Mouse (Mus musculus): ENCODE data around the gene Kat2a. TPM values are rescaled to one million over a fixed set of nuclear protein-coding genes. Genes with fewer than 3 reads are reported as not detected.

Kat2a gene
- total RNA-seq (2021): 10 to 100 TPM; 42.5 to 42.6 TPM
- polyA plus RNA-seq (2012; rRNA removed): 73.5 and 85.1 TPM in 2 replicates
- long read RNA-seq, transcript Kat2a-201 (18 exons, 3,043 nt): major isoform, 24 of 31 reads
- long read RNA-seq, partial matches to known transcripts: 3 of 31 reads
- long read RNA-seq, other reads (novel, unspliced or antisense): 2 of 31 reads

DNA sequence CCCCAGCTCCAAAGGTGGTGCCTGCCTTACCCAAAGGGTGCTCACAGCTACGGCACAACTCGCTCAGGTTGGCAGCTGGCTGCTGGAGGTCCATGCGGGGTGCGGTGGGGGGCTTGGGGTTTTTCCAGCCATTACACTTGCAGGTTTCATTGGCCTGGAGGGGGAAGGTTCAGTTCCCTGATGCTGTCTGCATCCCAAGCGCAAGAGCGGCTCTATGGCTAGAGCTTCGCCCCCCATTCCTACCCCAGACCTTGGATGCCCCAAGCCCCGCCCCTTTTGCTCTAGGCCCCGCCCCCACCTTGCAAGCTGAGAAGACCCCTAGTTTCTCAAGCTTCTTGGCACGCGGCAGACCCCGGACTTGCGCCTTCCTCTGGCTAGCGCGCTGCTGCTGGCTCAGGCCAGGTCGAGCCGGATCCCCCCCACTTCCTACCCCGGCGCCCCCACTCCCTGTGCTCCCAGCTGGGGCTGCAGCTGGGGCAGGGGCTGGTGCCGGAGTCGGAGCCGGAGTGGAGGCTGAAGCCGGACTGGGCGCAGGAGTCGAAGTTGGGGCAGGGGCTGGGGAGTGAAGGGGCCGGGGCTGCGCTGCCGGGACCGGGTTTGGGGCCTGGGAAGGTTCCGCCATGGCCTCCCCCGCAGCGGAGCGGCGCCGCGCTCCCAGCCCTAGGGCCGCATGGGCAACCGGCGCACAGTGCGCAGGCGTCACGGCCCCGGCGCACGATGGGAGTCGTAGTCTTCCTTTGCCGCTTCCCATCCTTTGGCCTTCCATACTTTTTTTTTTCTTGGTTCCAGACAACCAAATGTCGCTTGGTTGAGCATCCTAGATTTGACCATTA is at the start of gene Kat2a:
Gene Kat2a, minus strand, starts transcription at position 683 of the 833 bp plus-strand sequence.
- peak; percentile 92 for DNase-seq

DNA sequence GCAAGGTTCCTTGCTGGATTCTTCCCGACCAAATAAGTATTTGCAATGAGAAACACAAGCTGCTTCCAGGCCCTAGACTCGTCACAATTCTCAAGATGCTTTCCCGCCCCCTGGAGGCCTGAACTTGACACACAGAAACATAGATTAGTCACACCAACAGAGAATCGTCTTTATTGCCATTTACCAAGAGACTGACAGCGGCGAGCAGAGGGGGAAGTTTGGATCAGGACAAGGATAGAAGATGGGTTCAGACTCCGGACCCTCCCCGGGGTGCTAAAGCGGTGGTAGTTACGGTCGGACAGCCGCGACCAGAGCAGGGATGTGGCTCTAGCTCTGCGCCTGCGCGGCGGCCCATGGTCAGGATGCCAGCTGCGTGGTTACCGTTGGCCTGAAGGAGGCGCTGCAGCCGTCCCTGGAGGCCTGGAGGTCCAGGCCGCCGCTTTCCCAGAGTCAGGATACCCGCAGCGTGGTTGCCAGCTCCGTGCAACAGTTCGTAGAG is 49.3 kb upstream of the Kat2a start:
- DNase-seq: peak; percentile 92

DNA sequence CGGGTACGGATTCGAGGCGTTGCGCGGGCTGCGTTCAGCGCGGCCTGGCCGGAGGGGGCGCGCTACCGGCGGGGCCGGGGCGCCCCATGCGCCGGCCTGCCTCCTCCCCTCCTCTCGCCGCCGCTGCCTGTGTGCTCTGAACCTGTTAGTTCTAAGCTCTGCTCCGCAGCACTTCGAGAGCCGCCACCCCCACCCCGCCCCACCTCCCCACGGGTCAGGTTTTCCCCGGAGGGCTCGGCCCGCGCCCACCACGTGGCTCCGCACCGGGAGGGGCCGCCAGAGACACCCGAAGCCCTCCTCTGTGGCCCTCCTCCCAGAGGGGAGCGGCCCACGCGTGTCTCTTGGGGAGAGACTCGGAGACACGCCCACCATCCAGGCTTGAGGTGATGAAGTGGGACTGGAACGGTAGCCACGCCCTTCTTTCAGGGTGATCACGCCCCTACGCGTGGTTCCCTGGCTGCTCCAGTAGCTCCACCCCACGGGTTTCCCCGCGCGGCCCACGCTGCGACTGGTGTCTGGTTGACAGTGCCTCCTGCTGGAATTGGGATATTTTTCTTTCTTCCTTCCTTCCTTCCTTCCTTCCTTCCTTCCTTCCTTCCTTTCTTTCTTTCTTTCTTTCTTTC is 47.5 kb upstream of the Kat2a start, which contains the start of gene Kcnh4:
Gene Kcnh4, minus strand, starts transcription at position 332 of the 623 bp plus-strand sequence.
- peak; percentile 66 for DNase-seq

DNA sequence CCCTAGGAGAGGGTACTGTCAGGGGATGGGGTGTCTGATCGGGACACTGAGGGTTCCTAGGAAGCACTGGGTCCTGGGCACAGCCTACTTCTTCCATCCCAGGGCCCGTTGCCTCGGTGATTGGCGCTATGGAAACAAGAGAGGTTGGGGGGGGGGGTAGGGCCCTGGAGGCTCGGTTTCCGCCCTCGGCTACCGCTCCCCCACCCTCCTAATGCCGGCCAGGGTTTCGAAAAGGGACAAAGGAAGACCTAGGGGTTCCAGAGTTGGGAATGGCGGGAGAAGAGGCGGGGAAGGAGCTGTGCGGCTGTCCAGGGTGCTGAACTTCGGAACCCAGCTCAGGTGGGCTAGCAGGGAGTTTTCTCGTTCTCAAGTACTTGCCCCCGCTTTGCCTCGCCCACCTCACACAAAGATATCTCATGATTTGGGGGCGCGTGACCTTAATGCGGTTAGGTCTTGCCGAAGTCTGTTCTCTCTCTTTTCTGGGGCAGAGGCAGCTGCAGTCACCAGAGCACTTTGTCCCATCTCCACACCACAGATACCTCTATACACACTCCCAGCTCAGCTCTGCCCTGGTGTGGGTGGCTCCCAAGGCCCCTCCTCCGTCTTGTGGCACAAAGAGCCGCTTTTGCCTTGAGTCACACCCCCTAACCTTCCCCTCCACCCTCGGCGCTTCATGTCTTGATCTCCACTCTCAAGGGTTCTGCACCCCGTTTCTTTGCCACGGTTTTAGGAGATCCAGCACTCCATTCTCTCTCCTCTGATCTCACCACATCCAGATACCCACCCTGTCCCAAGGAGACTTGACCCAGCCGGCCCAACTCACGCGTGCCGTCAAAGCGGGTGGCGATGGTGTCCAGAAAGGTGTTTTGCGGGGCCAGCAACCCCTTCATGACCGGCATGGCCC is 46.7 kb upstream of the Kat2a start:
- DNase-seq: peak; percentile 54

DNA sequence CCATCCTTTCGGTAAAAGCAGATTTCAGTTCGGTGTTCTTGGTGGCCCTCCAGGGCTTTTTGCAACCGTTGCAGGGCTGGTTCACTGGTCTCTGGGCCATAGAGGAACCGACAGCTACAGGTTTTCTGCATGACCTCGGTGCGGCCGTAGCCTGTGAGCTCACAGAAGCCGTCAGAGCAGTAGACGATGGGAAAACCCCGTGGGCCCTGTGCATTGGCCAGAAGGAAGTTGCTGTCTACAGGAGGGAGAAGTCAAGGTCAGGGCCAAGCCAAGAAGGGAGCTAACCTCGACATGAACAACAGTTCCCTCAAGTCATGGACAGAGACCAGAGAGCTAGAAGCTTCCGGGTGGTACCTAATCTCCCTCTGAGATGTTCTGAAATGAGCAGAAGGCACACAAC is 45.3 kb upstream of the Kat2a start:
- DNase-seq: no peak

DNA sequence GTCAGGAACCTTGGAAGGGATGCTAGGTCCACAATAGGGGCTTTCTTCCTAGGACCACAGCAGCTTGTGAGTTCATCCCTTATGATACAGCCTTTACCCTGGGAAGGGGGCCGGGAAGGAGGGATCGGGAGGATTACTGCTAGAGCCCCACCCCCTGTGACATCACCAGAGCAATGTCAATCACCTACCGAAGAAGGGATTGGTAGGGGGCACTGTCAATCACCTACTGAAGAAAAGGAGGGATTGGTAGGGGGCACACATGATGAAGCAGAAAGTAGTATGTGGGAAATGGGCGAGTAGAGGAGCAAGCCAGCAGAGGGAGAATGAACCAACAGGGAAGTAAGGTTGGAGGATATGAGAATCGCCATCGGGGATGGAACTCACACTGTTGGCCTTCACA is 44.2 kb upstream of the Kat2a start:
- DNase-seq: no peak

DNA sequence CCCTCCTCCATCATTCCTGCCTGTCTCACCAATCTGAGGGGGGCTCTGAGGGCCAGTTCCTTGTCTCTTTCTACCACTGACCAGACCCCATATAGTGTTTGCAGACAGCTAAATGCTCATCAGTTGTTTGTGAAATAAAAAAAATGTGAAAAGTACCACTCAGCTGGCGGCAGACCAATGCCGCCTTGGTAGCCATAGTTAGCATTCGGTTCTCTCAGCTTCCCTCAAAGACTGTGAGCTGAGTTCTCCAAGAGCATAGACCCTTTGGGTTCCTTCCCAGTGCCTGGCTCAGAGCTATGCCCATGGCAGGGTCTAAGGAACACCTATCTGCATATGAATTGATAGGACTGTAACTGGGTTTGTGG is 42.4 kb upstream of the Kat2a start:
- no peak for DNase-seq

DNA sequence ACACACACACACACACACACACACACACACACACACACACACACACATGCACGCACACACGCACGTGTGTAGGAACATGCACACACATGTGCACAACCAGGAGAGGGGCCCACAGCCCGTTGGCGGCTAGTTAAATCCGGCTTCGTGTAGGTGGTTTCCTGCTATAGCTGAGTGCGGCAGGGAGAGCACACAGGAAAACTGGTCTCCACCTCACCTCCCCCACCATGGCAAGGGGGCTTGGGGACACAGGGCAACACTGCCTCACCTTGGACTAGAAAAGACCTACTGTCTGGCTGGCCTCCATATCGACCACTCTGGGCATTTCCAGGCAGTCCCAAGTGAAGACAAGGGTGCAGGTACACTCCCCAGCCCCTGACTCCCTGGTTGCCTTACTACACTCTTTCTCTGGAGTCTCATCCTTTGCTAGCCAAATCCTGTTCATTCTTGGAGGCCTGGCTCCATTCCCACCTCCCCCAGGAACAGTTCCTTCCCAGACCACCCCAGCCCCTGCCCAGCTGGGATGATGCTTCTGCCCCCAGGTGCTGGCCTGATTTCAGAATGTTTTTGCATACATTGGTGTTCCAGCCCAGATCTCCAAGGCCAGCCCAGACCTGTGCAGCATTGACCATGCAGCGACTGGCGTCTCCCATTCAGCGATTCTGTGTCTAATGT is 41.9 kb upstream of the Kat2a start:
- DNase-seq: no peak

DNA sequence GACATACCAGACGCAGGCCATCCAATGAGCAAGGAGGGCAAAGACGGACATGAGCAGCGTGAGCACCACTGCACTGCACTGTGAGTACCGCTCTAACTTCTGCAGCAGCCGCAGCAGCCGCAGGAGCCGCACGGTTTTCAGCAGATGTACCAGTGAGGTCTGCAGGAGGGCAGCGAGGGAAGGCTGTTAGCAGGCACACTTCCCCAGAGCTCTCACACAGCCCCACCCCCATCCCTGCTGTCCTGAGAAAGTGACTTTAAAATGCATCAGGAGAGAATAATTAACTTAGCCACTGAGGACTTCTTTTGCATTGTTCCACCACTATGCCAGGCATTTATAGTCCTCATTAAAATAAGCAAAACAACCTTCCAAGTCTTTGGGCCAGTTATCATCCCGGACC is 40.0 kb upstream of the Kat2a start:
- DNase-seq: no peak

DNA sequence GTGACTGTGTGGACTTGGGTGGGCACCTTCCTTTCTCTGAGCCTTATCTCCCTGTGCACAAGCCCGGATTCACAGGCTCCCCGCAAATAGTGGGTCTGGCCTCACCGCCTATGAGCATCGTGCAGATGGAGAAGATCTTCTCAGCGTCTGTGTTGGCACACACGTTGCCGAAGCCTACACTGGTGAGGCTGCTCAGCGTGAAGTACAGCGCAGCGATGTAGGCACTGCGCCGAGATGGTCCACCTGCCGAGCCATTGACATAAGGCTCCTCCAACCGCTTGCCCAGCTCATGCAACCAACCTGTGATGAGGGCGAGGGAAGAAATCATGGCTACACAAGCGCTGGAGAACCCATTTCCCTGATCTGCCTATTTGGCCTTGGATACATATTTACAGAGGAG is 37.9 kb upstream of the Kat2a start:
- DNase-seq: no peak

DNA sequence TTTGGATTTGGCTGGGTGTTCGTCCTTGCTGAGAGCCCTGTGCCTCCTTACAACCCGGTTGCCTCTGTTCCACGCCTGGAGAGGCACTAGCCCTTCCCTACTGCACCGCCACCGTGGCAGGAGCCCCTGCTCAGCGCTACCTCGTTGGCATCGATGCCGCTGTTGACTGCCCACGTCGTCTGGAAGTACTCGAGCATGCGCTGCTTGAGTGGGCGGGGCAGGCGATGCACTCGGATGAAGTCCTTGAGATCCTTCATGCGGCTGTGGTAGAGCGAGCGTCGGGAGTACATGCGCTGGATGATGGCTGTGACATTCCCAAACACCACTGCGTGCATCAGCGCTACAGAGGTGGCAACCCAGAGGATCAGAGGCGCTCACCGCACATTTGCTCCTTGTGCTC is 37.2 kb upstream of the Kat2a start:
- no peak for DNase-seq

DNA sequence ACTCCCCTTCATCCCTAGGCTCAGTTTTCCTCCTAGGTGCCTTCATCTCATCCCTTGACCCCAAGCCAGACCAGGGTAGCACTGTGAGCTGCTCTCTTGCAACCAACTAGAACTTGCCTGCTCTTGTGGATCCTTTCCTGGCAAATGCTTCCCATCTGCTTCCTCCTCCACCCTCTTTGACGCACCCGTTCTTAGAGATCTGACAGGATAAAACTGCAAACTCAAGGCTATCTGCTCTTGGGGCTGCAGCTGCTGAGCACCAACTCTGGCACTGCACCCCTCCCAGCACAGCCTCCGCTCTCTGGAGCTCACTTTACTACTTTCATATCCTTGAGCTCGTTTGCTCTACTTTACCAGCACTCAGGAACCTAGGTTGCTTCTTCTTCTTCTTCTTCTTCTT is 36.4 kb upstream of the Kat2a start:
- DNase-seq: no peak

DNA sequence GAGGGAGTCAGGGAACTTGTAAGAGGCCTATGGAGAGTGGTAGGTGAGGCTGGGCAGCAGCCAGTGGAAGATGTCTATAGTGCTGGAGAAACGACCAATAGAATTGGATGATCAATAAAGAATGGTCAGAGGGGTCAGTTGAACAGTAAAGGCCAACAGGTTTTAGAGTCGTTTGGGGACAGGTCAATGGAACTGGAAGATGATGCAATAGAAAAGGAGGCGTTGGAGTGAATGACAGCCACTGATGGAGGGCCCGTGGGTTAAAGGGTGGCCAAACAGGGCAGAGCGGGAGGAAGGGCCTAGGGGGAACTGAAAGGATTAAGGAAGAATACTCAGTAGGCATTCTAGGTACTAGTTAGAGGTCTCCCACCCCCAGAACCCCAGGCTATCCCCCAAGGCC is 34.8 kb upstream of the Kat2a start:
- DNase-seq: no peak

DNA sequence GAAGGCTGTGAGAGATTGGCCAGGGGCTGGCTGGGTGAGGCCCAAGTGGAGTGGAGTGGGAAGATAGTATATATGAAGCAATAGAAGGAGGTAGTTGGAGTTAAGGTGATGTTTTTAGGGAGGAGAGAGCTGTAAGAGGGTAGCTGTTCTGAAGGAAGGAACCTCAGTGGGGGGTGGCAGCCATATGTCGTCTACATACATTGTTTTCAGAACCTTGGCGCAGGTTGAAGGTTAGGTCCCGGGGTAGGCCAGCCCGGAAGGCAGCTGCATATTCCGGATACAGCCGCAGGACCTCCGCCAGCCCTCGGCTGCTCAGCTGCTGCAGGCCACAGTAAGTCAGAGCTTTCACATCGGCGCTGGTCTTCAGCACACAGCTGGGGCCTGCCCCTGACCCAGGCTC is 34.3 kb upstream of the Kat2a start:
- no peak for DNase-seq

DNA sequence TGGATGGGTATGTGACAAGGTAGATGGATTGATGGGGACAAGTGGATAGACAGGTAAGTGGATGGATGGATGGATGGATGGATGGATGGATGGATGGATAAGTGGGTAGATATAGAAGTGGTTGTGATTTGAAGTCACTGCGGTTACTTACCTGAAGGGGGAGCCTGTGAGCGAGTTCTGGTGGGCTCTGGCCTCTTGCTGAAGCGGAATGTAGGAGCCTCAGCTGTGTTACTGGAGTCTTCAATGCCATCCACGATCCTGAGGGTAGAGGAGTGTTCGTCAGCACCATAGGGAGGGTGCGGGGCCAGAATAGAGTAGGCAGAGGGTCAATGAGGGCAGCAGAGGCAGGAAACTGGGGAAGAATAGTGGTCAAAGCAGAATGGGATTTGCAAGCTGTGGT is 32.8 kb upstream of the Kat2a start:
- peak; percentile 54 for DNase-seq

DNA sequence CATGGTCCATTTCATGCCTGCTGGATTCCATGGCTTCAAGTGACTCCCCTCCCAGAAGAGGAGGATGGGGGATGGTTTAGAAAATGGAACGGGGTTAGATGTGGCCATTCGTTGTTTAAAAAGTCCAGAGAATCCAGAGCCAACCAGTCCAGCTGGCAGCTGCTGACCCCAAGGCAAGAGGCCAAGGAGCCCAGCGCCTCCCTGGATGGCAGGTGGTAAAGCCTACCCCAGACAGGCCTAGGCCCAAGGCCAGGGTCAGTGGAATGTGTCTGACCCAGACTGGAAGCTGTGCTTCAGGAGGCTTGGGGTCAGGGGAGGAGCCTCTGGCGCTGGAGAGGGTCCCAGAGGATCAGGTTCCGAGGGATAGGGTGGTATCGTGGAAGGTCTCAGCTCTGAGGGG is 29.1 kb upstream of the Kat2a start:
- DNase-seq: peak; percentile 47

DNA sequence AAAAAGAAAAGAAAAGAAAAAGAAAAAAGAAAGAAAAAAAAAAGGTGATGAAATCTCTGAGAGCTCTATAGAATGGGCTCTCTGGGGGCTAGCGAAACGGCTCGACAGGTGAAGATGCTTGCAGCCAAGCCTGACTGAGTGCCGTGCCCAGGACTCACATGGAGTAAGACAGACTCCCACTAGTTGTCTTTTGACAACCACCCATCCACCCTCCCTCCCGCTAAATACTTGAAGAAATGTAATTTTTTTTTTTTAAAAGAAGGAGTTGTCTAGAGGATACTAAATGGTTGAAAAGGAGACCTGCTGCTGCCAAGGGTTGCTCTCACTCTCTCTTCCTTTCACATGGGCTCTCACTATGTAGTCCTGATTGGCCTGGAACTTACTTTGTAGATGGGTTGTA is 26.5 kb upstream of the Kat2a start:
- DNase-seq: no peak

DNA sequence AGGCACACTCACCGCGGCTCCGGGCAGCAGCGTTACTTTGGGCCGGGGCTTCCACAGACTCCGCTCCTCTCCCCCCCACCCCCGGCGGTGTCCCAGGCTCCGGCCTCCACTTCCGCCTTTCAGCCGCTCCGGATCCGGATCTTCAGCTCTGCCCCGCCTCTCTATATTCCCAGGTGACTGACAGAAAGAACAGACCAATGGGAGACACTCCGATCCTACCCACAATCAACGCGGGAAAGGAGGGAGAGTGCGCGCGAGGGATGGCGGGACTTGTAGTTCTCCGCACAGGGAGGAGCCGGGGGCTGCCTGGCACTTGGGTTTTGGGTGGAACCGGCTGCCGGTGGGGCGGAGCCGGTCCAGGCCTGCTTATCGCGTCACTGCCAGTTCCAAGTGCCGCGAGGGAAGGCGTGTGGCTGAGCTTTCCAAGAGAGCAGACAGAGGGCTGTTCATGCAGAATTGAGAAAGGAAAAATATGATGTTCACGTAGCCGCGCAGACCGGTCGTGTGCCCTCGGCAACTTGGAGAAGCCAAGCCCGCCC is 25.9 kb upstream of the Kat2a start, which contains the start of gene Rab5c:
Gene Rab5c, minus strand, starts transcription at position 150 of the 539 bp plus-strand sequence.
- DNase-seq: peak; percentile 100

DNA sequence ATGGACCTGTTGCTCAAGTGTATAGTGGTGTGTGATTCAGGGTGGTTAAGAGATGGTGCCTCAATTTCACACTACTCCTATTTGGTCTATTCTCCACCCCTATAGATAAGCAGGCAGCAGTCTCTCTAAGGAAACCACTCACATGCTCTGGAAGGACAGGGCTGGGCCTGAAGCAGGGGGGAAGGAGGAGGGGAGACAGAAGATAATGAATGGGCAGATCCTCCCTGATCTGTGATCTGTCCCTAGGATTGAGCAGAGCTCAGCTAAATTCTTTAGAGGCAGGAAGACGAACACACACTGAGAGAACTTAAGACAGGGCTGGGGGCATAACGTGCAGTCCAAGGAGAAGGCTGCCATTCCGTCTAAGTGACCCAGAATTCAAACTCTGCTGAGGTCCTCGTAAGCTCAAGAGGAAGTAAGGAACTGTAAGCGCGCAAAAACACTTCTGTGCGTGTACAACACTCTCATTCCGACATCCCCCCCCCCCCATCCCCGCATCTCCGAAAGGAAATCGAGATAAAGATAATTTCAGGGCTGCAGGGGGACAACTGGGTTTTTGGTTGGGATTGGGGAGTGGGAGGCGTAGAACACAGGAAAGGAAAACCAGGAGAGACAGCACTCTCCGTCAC is 25.0 kb upstream of the Kat2a start:
- peak; percentile 41 for DNase-seq

DNA sequence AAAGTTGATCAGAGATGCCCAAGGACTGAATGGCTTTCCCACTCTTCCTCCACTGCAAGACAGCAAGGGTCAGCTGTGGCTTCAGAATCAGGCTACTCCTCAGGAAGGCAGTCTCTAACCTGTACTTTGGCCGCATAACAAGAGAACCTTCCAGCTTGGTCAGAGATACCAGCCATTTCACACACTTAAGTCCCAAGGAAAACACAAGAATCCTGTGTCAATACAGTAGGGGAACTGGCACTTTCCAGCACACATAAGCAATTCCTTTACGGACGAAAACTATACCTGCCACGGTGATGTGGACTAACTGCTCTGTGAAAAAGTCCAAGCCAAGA is 24.4 kb upstream of the Kat2a start:
- DNase-seq: no peak
